Mouse (Mus musculus) G1E (cell line): Measurements from ENCODE around the gene Alad.

Experiments used
- CTCF ChIP-seq: IDR thresholded peaks from 2 replicates; pipeline ENCODE4 v1.5.1; 2012; ENCODE audit warnings: low read depth, low read length, inconsistent platforms, mixed read lengths
- GATA1 ChIP-seq: IDR thresholded peaks from 2 replicates; pipeline ENCODE4 v1.6.1; 2012; ENCODE audit warnings: borderline replicate concordance, low read length, inconsistent platforms, mixed read lengths
- GATA2 ChIP-seq: IDR thresholded peaks from 2 replicates; pipeline ENCODE4 v1.6.1; 2012; ENCODE audit warnings: low read depth, low read length, inconsistent platforms, borderline replicate concordance
- POLR2AphosphoS5 ChIP-seq: IDR thresholded peaks from 2 replicates; pipeline ENCODE4 v1.6.1; 2012; ENCODE audit warnings: low read depth, low read length, inconsistent platforms; ENCODE audit not compliant: insufficient replicate concordance
- TAL1 ChIP-seq: conservative IDR thresholded peaks from 2 replicates; pipeline ENCODE4 v1.6.1; 2012; ENCODE audit warnings: low read depth, low read length, inconsistent platforms, mixed read lengths

GRCm38 (mm10) chr4:62506798-62507197 lies 12.9 kb downstream of the Alad start:
- TF ChIP-seq CTCF (no peak), TAL1 (no peak), GATA1 (no peak), GATA2 (no peak), POLR2AphosphoS5 (no peak)
